14 mouse cellular contexts compared by ENCODE assay signal in genomic region chr9:119051158-119051557, GRCm38 (mm10). TPM values are rescaled to one million over a fixed set of nuclear protein-coding genes. Genes with fewer than 3 reads are reported as not detected.
A peak's percentile ranks its signal among the peaks of the same experiment; 100 is the strongest.
DNase-seq lines count a peak whose midpoint lies in the region; ATAC-seq and TF ChIP-seq lines count a peak whose summit lies in the region.
"Had no signal": no experiment of that assay in that cellular context is flagged by ENCODE, and none has a peak within 500 bp of the region (broad histone marks: within the 10 kb centered on the region; RNA-seq: fewer than 3 reads in every experiment).

No protein-coding gene starts in this region.

- WGBS in intestine, postnatal 0 days = 69% methylated on average over 2 of the region's 2 CpGs
- WGBS in intestine, embryonic 15.5 days = 73% methylated on average over 2 of the region's 2 CpGs
- 68% methylated on average over 2 of the region's 2 CpGs for WGBS in midbrain, postnatal 0 days
- WGBS in midbrain, embryonic 14.5 days = 79% methylated on average over 2 of the region's 2 CpGs
- 65% methylated on average over 2 of the region's 2 CpGs for WGBS in stomach, postnatal 0 days

- no peaks in the 10 kb centered on the region for H3K27me3 ChIP-seq in intestine, postnatal 0 days (replicated peaks; ENCODE audit: control insufficient read depth, insufficient read depth, low read length)
- no peaks in the 10 kb centered on the region for H3K27me3 ChIP-seq in intestine, embryonic 15.5 days (replicated peaks)
- no peaks in the 10 kb centered on the region for H3K27me3 ChIP-seq in midbrain, postnatal 0 days (ENCODE audit: insufficient read depth, low read length)
- no peaks in the 10 kb centered on the region; the same call in 1 of the 2 replicates for H3K27me3 ChIP-seq in midbrain, embryonic 14.5 days (ENCODE audit: control insufficient read depth, insufficient read depth, low read length)
- H3K27me3 ChIP-seq in stomach, postnatal 0 days (ENCODE audit: control insufficient read depth, insufficient read depth, low read length) = no peaks in the 10 kb centered on the region
- H3K27me3 ChIP-seq: embryonic facial prominence, embryonic 13.5 days; forebrain, embryonic 15.5 days had no signal

- TF ChIP-seq EP300 in stomach, postnatal 0 days (optimal IDR thresholded peaks at IDR 0.05) = no peak

- no peak for TF ChIP-seq POLR2A in embryonic fibroblast, embryonic 13.5 days (IDR thresholded peaks at IDR 0.05; ENCODE audit: low read depth, low read length)

- TF ChIP-seq CTCF in intestine, postnatal 0 days (IDR thresholded peaks at IDR 0.05; ENCODE audit: low read depth) = peak; percentile 40
- peak; percentile 23; the same call in 1 of the 2 replicates for TF ChIP-seq CTCF in midbrain, postnatal 0 days (IDR thresholded peaks at IDR 0.05)
- peak; percentile 27; the same call in 1 of the 2 replicates for TF ChIP-seq CTCF in embryonic fibroblast, embryonic 13.5 days (IDR thresholded peaks at IDR 0.05; ENCODE audit: borderline replicate concordance, insufficient read depth, low read length)
- peak; percentile 67 for TF ChIP-seq CTCF in stomach, postnatal 0 days (IDR thresholded peaks at IDR 0.05; ENCODE audit: low read depth)

- H3K9ac ChIP-seq in intestine, postnatal 0 days (ENCODE audit: low read depth, low read length) = no peak overlapping the region
- H3K9ac ChIP-seq in intestine, embryonic 15.5 days = no peak overlapping the region
- no peak overlapping the region for H3K9ac ChIP-seq in midbrain, postnatal 0 days (replicated peaks; ENCODE audit: low read length, poor library complexity, severe bottlenecking)
- no peak overlapping the region for H3K9ac ChIP-seq in midbrain, embryonic 14.5 days (replicated peaks; ENCODE audit: low read length)
- H3K9ac ChIP-seq in stomach, postnatal 0 days (ENCODE audit: low read length) = no peak overlapping the region
- H3K9ac ChIP-seq: forebrain, embryonic 15.5 days; liver, postnatal 0 days had no signal

- DNase-seq in midbrain, postnatal 0 days (ENCODE audit: low spot score) = no peak
- DNase-seq in midbrain, embryonic 14.5 days = no peak
- peak; percentile 76 for DNase-seq in stomach, postnatal 0 days (ENCODE audit: low spot score)
- DNase-seq in ovary, postnatal 36 days (ENCODE audit: low spot score) = no peak
- DNase-seq in spleen, postnatal 4 days (ENCODE audit: low spot score in 2 of 2) = no peak
- DNase-seq: cerebellum, postnatal 10 days; liver, postnatal 0 days had no signal

- H3K4me3 ChIP-seq in intestine, postnatal 0 days (ENCODE audit: low read depth, low read length) = no peak overlapping the region
- no peak overlapping the region for H3K4me3 ChIP-seq in intestine, embryonic 15.5 days (replicated peaks)
- no peak overlapping the region for H3K4me3 ChIP-seq in midbrain, postnatal 0 days (ENCODE audit: low read depth, low read length)
- H3K4me3 ChIP-seq in midbrain, embryonic 14.5 days (replicated peaks; ENCODE audit: low read depth, low read length) = no peak overlapping the region
- H3K4me3 ChIP-seq in embryonic fibroblast, embryonic 13.5 days (ENCODE audit: insufficient read depth, low read length) = no peak overlapping the region
- H3K4me3 ChIP-seq in stomach, postnatal 0 days (ENCODE audit: low read depth, low read length) = no peak overlapping the region
- H3K4me3 ChIP-seq: embryonic facial prominence, embryonic 13.5 days; forebrain, embryonic 15.5 days had no signal

- H3K36me3 ChIP-seq in intestine, postnatal 0 days (ENCODE audit: control insufficient read depth, insufficient read depth) = no peaks in the 10 kb centered on the region
- no peaks in the 10 kb centered on the region for H3K36me3 ChIP-seq in intestine, embryonic 15.5 days
- H3K36me3 ChIP-seq in midbrain, postnatal 0 days (ENCODE audit: insufficient read depth, low read length) = no peaks in the 10 kb centered on the region
- H3K36me3 ChIP-seq in midbrain, embryonic 14.5 days (ENCODE audit: control insufficient read depth, insufficient read depth, low read length) = no peaks in the 10 kb centered on the region
- H3K36me3 ChIP-seq in stomach, postnatal 0 days (ENCODE audit: control insufficient read depth, insufficient read depth, low read length) = no peaks in the 10 kb centered on the region
- H3K36me3 ChIP-seq: embryonic facial prominence, embryonic 13.5 days; forebrain, embryonic 15.5 days had no signal

- H3K4me1 ChIP-seq in intestine, postnatal 0 days (replicated peaks; ENCODE audit: control insufficient read depth, insufficient read depth, low read length) = peaks cover 12% of the 10 kb centered on the region; the same call in 1 of the 2 replicates
- H3K4me1 ChIP-seq in intestine, embryonic 15.5 days (replicated peaks) = peaks cover 28% of the 10 kb centered on the region
- no peaks in the 10 kb centered on the region for H3K4me1 ChIP-seq in midbrain, postnatal 0 days (ENCODE audit: insufficient read depth, low read length)
- H3K4me1 ChIP-seq in midbrain, embryonic 14.5 days (ENCODE audit: control insufficient read depth, insufficient read depth, low read length) = no peaks in the 10 kb centered on the region; the same call in 1 of the 2 replicates
- H3K4me1 ChIP-seq in embryonic fibroblast, embryonic 13.5 days (ENCODE audit: control insufficient read depth, insufficient read depth, low read length) = no peaks in the 10 kb centered on the region; the same call in 1 of the 2 replicates
- peaks cover 2% of the 10 kb centered on the region; the same call in 1 of the 2 replicates for H3K4me1 ChIP-seq in stomach, postnatal 0 days (replicated peaks; ENCODE audit: control insufficient read depth, insufficient read depth)

- ATAC-seq in intestine, postnatal 0 days = no peak
- ATAC-seq in intestine, embryonic 15.5 days = no peak
- no peak for ATAC-seq in midbrain, postnatal 0 days (ENCODE audit: low FRiP score)
- ATAC-seq in midbrain, embryonic 14.5 days (ENCODE audit: low FRiP score, low TSS enrichment) = no peak
- peak; percentile 62 for ATAC-seq in stomach, postnatal 0 days (ENCODE audit: low FRiP score, low TSS enrichment)
- ATAC-seq: forebrain, embryonic 15.5 days; liver, postnatal 0 days had no signal

- no peaks in the 10 kb centered on the region for H3K9me3 ChIP-seq in intestine, postnatal 0 days (ENCODE audit: control insufficient read depth)
- no peaks in the 10 kb centered on the region for H3K9me3 ChIP-seq in intestine, embryonic 15.5 days
- H3K9me3 ChIP-seq in midbrain, postnatal 0 days (ENCODE audit: low read length) = no peaks in the 10 kb centered on the region
- H3K9me3 ChIP-seq in midbrain, embryonic 14.5 days (ENCODE audit: control insufficient read depth, low read length) = no peaks in the 10 kb centered on the region
- H3K9me3 ChIP-seq in stomach, postnatal 0 days (ENCODE audit: control insufficient read depth, low read length) = no peaks in the 10 kb centered on the region
- H3K9me3 ChIP-seq: embryonic facial prominence, embryonic 13.5 days; forebrain, embryonic 15.5 days had no signal

- H3K4me2 ChIP-seq in intestine, postnatal 0 days (replicated peaks; ENCODE audit: low read depth) = no peak overlapping the region
- H3K4me2 ChIP-seq in intestine, embryonic 15.5 days (replicated peaks) = no peak overlapping the region
- no peak overlapping the region for H3K4me2 ChIP-seq in midbrain, postnatal 0 days (ENCODE audit: low read depth, low read length, poor library complexity, severe bottlenecking)
- H3K4me2 ChIP-seq in midbrain, embryonic 14.5 days (ENCODE audit: low read length) = no peak overlapping the region
- no peak overlapping the region for H3K4me2 ChIP-seq in stomach, postnatal 0 days (replicated peaks; ENCODE audit: low read depth)
- H3K4me2 ChIP-seq: forebrain, embryonic 15.5 days; midbrain, embryonic 11.5 days had no signal

- H3K27ac ChIP-seq in intestine, postnatal 0 days (ENCODE audit: low read depth, low read length) = no peak overlapping the region
- no peak overlapping the region for H3K27ac ChIP-seq in intestine, embryonic 15.5 days
- H3K27ac ChIP-seq in midbrain, postnatal 0 days (ENCODE audit: low read depth, low read length) = no peak overlapping the region
- no peak overlapping the region for H3K27ac ChIP-seq in midbrain, embryonic 14.5 days (replicated peaks; ENCODE audit: low read depth, low read length)
- H3K27ac ChIP-seq in embryonic fibroblast, embryonic 13.5 days (ENCODE audit: insufficient read depth, low read length) = no peak overlapping the region
- peak overlapping the region; percentile 84 for H3K27ac ChIP-seq in stomach, postnatal 0 days (replicated peaks)
- H3K27ac ChIP-seq: forebrain, embryonic 15.5 days had no signal

RNA-seq across cellular contexts. Expression of gene Vill, which starts 1.4 kb away (rescaled TPM):
- 3.6 and 5.1 TPM in 2 replicates for polyA plus RNA-seq in intestine, postnatal 0 days (2015; fragmentation: Nextera tagmentation; extraction: Ambion mirVana)
- 16.1 and 17.2 TPM in 2 replicates for polyA plus RNA-seq in intestine, embryonic 15.5 days (2015; fragmentation: Nextera tagmentation; extraction: Ambion mirVana)
- total RNA-seq in midbrain, postnatal 0 days (2014; rRNA removed) = 2.8 and 10.5 TPM in 2 replicates
- 3.8 and 4.7 TPM in 2 replicates for polyA plus RNA-seq in midbrain, postnatal 0 days (2015; fragmentation: Nextera tagmentation; extraction: Ambion mirVana)
- 2.1 and 2.6 TPM in 2 replicates for polyA plus RNA-seq in midbrain, embryonic 14.5 days (2014; fragmentation: Nextera tagmentation; extraction: Ambion mirVana)
- polyA plus RNA-seq in embryonic fibroblast, embryonic 13.5 days (2011; ENCODE audit: insufficient read length, low read depth, missing spikeins) = 12.5 and 16.5 TPM in 2 replicates
- 55.0 and 61.3 TPM in 2 replicates for polyA plus RNA-seq in stomach, postnatal 0 days (2015; fragmentation: Nextera tagmentation; extraction: Ambion mirVana)

RNA-seq across cellular contexts. Expression of gene Plcd1, which starts 42.1 kb away (rescaled TPM):
- 6.3 and 6.5 TPM in 2 replicates for polyA plus RNA-seq in intestine, postnatal 0 days (2015; fragmentation: Nextera tagmentation; extraction: Ambion mirVana)
- polyA plus RNA-seq in intestine, embryonic 15.5 days (2015; fragmentation: Nextera tagmentation; extraction: Ambion mirVana) = 16.8 and 18.7 TPM in 2 replicates
- total RNA-seq in midbrain, postnatal 0 days (2014; rRNA removed) = 12.2 and 17.4 TPM in 2 replicates
- polyA plus RNA-seq in midbrain, postnatal 0 days (2015; fragmentation: Nextera tagmentation; extraction: Ambion mirVana) = 10.9 and 11.8 TPM in 2 replicates
- 13.6 and 17.0 TPM in 2 replicates for polyA plus RNA-seq in midbrain, embryonic 14.5 days (2014; fragmentation: Nextera tagmentation; extraction: Ambion mirVana)
- polyA plus RNA-seq in embryonic fibroblast, embryonic 13.5 days (2011; ENCODE audit: insufficient read length, low read depth, missing spikeins) = 28.3 and 38.7 TPM in 2 replicates
- polyA plus RNA-seq in stomach, postnatal 0 days (2015; fragmentation: Nextera tagmentation; extraction: Ambion mirVana) = 35.3 and 39.2 TPM in 2 replicates

RNA-seq across cellular contexts. Expression of gene Dlec1, which starts 51.1 kb away (rescaled TPM):
- 0.05 and 0.07 TPM in 2 replicates for polyA plus RNA-seq in intestine, postnatal 0 days (2015; fragmentation: Nextera tagmentation; extraction: Ambion mirVana)
- polyA plus RNA-seq in intestine, embryonic 15.5 days (2015; fragmentation: Nextera tagmentation; extraction: Ambion mirVana) = 0.51 and 0.72 TPM in 2 replicates
- total RNA-seq in midbrain, postnatal 0 days (2014; rRNA removed) = 2.8 and 3.3 TPM in 2 replicates
- polyA plus RNA-seq in midbrain, postnatal 0 days (2015; fragmentation: Nextera tagmentation; extraction: Ambion mirVana) = 0.91 and 0.95 TPM in 2 replicates
- polyA plus RNA-seq in midbrain, embryonic 14.5 days (2014; fragmentation: Nextera tagmentation; extraction: Ambion mirVana) = 0.27 and 1.2 TPM in 2 replicates
- 0.57 and 1.8 TPM in 2 replicates for polyA plus RNA-seq in embryonic fibroblast, embryonic 13.5 days (2011; ENCODE audit: insufficient read length, low read depth, missing spikeins)
- 0.18 TPM in 2 replicates for polyA plus RNA-seq in stomach, postnatal 0 days (2015; fragmentation: Nextera tagmentation; extraction: Ambion mirVana)
- total RNA-seq: gastrocnemius, adult 8-10 months had no signal
